Mouse (Mus musculus) adrenal gland, adult 8-10 months (tissue): ENCODE data around the gene Dnajc19. TPM values are rescaled to one million over a fixed set of nuclear protein-coding genes. Genes with fewer than 3 reads are reported as not detected.

Experiments used
- DNase-seq: peaks from one replicate; pipeline ENCODE4 v3.0.0; 2022
- total RNA-seq, 4 experiments: library from RNA; stranded (reverse); gene quantifications; 2 replicates each; pipeline ENCODE4 v1.2.4; 2022

Dnajc19 gene
- total RNA-seq, 4 experiments from 2014 or later, result 59.6 to 85.2 (median 71.1) TPM

GRCm38 (mm10) chr3:34028935-34029334 lies 52.2 kb downstream of the Dnajc19 start:
- no peak for DNase-seq

GRCm38 (mm10) chr3:34021259-34021828 lies 59.8 kb downstream of the Dnajc19 start:
- DNase-seq, result no peak

GRCm38 (mm10) chr3:34020382-34021258 lies 60.5 kb downstream of the Dnajc19 start:
- no peak for DNase-seq

- DNase-seq, result peak; percentile 82
Observed at GRCm38 (mm10) chr3:34019540-34020381, 61.4 kb downstream of the Dnajc19 start, which contains the start of gene Fxr1. TSS of gene Fxr1 (plus strand) at chr3:34019943.

- DNase-seq, result peak; percentile 52
Observed at GRCm38 (mm10) chr3:34008191-34008590, 72.9 kb downstream of the Dnajc19 start.

GRCm38 (mm10) chr3:34007611-34008010 lies 73.5 kb downstream of the Dnajc19 start:
- DNase-seq, result no peak

GRCm38 (mm10) chr3:34006824-34007223 lies 74.3 kb downstream of the Dnajc19 start:
- DNase-seq, result no peak

- DNase-seq, result no peak
Observed at GRCm38 (mm10) chr3:34006301-34006700, 74.8 kb downstream of the Dnajc19 start.

Other genes with a start within 250 kb of the Dnajc19 start
- 1 to 10 TPM; 1.2 to 3.5 (median 2.1) TPM for gene Ccdc39, start 237.0 kb downstream of the Dnajc19 start, total RNA-seq
- gene Fxr1, start 61.4 kb downstream of the Dnajc19 start, total RNA-seq, result 100 to 1,000 TPM; 113 to 132 (median 124) TPM